Mouse (Mus musculus) left cerebral cortex, adult 11 months (tissue): ENCODE results near the gene Siah3.

Source experiments
- DNase-seq: peaks from one replicate; pipeline ENCODE4 v3.0.0; 2022; ENCODE audit warnings: low spot score

The Siah3 gene

GRCm38 (mm10) chr14:75463171-75463570 lies 7.4 kb downstream of the Siah3 start:
- no peak for DNase-seq

GRCm38 (mm10) chr14:75468941-75469340 lies 13.2 kb downstream of the Siah3 start:
- DNase-seq: no peak

GRCm38 (mm10) chr14:75473061-75473930 lies 17.5 kb downstream of the Siah3 start:
- no peak for DNase-seq

- no peak for DNase-seq
Observed at GRCm38 (mm10) chr14:75475887-75476286, 20.1 kb downstream of the Siah3 start.

GRCm38 (mm10) chr14:75482231-75483175 lies 26.7 kb downstream of the Siah3 start:
- DNase-seq: no peak

GRCm38 (mm10) chr14:75483176-75483546 lies 27.4 kb downstream of the Siah3 start:
- DNase-seq: no peak

- no peak for DNase-seq
Observed at GRCm38 (mm10) chr14:75487932-75488331, 32.1 kb downstream of the Siah3 start.

GRCm38 (mm10) chr14:75493555-75494194 lies 37.9 kb downstream of the Siah3 start:
- DNase-seq: no peak

- DNase-seq: no peak
Observed at GRCm38 (mm10) chr14:75494926-75495325, 39.1 kb downstream of the Siah3 start.

GRCm38 (mm10) chr14:75501501-75501990 lies 45.8 kb downstream of the Siah3 start:
- DNase-seq: no peak

GRCm38 (mm10) chr14:75502446-75502845 lies 46.7 kb downstream of the Siah3 start:
- DNase-seq: no peak

GRCm38 (mm10) chr14:75504255-75504654 lies 48.5 kb downstream of the Siah3 start:
- DNase-seq: no peak

- DNase-seq: no peak
Observed at GRCm38 (mm10) chr14:75505126-75505840, 49.5 kb downstream of the Siah3 start.

- DNase-seq: no peak
Observed at GRCm38 (mm10) chr14:75506246-75506645, 50.5 kb downstream of the Siah3 start.

- no peak for DNase-seq
Observed at GRCm38 (mm10) chr14:75510125-75510524, 54.3 kb downstream of the Siah3 start.

- no peak for DNase-seq
Observed at GRCm38 (mm10) chr14:75512946-75513345, 57.2 kb downstream of the Siah3 start.

GRCm38 (mm10) chr14:75516161-75516560 lies 60.4 kb downstream of the Siah3 start:
- no peak for DNase-seq

GRCm38 (mm10) chr14:75516917-75517595 lies 61.3 kb downstream of the Siah3 start:
- DNase-seq: no peak

GRCm38 (mm10) chr14:75518196-75518887 lies 62.6 kb downstream of the Siah3 start:
- no peak for DNase-seq

GRCm38 (mm10) chr14:75518899-75519298 lies 63.1 kb downstream of the Siah3 start:
- no peak for DNase-seq
